Mouse (Mus musculus) limb, embryonic 14.5 days (tissue): ENCODE measurements around the gene Hist1h3d. TPM values are rescaled to one million over a fixed set of nuclear protein-coding genes. Genes with fewer than 3 reads are reported as not detected.
"Not testable (repeated sequence)": the region's sequence is repeated elsewhere in the genome, so short reads cannot be mapped to it uniquely, and the experiment has no call there.

Experiments used
- ATAC-seq: fragments of 200-750 bp; cut with Nextera tagmentation; 2 replicates; pipeline ENCODE4 v1.8.0; 2017; ENCODE audit warnings: low read depth, moderate number of reproducible peaks, moderate TSS enrichment; ENCODE audit not compliant: low FRiP score
- DNase-seq: peaks from one replicate; pipeline ENCODE4 v3.0.0-alpha.2; 2015; ENCODE audit warnings: low spot score
- H3K27ac ChIP-seq: fragments of 300-500 bp; sonication (generic); replicated peaks from 2 replicates; pipeline ENCODE4 v1.5.1; 2014; ENCODE audit warnings: low read depth, mild to moderate bottlenecking, low read length, moderate library complexity, mixed read lengths
- H3K27me3 ChIP-seq: fragments of 300-500 bp; sonication (generic); 2 replicates; pipeline ENCODE4 v1.6.1; 2014; ENCODE audit warnings: low read length, mixed read lengths; ENCODE audit not compliant: control insufficient read depth, insufficient read depth
- H3K36me3 ChIP-seq: fragments of 300-500 bp; sonication (generic); 2 replicates; pipeline ENCODE4 v1.6.1; 2014; ENCODE audit warnings: mild to moderate bottlenecking, low read length, moderate library complexity, mixed read lengths; ENCODE audit not compliant: control insufficient read depth, insufficient read depth
- H3K4me1 ChIP-seq: fragments of 300-500 bp; sonication (generic); 2 replicates; pipeline ENCODE4 v1.6.1; 2014; ENCODE audit warnings: antibody characterized with exemption, low read length, mixed read lengths; ENCODE audit not compliant: control insufficient read depth, insufficient read depth
- H3K4me2 ChIP-seq: fragments of 300-500 bp; sonication (generic); replicated peaks from 2 replicates; pipeline ENCODE4 v1.6.1; 2014; ENCODE audit warnings: low read depth, mild to moderate bottlenecking, low read length, moderate library complexity; ENCODE audit not compliant: severe bottlenecking
- H3K4me3 ChIP-seq: fragments of 300-500 bp; sonication (generic); replicated peaks from 2 replicates; pipeline ENCODE4 v1.5.1; 2014; ENCODE audit warnings: low read length
- H3K9ac ChIP-seq: fragments of 300-500 bp; sonication (generic); 2 replicates; pipeline ENCODE4 v1.6.1; 2014; ENCODE audit warnings: mild to moderate bottlenecking, low read depth, low read length, moderate library complexity; ENCODE audit not compliant: severe bottlenecking
- H3K9me3 ChIP-seq: fragments of 300-500 bp; sonication (generic); 2 replicates; pipeline ENCODE4 v1.6.1; 2016; ENCODE audit warnings: low read length; ENCODE audit not compliant: control insufficient read depth
- POLR2A ChIP-seq: fragments of 200-500 bp; IDR thresholded peaks from 2 replicates; pipeline ENCODE4 v1.8.0; 2012; ENCODE audit warnings: inconsistent platforms, mild to moderate bottlenecking, moderate library complexity, borderline replicate concordance; ENCODE audit not compliant: insufficient read depth, insufficient read length; ENCODE audit errors: extremely low read depth
- WGBS: fragments of 180-500 bp; shearing (Covaris S2); extraction: QIAGEN DNeasy Blood & Tissue Kit; methylation state at CpG from one replicate; pipeline ENCODE4 v1.1.7; 2014; 5-methylcytosine and 5-hydroxymethylcytosine counted together
- polyA plus RNA-seq, 2 experiments: library from polyadenylated mRNA; depleted of rRNA in 1 of 2; stranded (reverse) in 1 of 2; unstranded in 1 of 2; fragments of >200 nt; fragmentation: Nextera tagmentation in 1 of 2; extraction: Ambion mirVana in 1 of 2; gene quantifications; 2 replicates each; pipeline versions ENCODE4 v1.2.1 to v1.2.3; 2012 to 2014

Hist1h3d gene
- polyA plus RNA-seq, 2 experiments, result 6.8 to 30.0 TPM

GRCm38 (mm10) chr13:23538249-23538648 is 37.3 kb upstream of the Hist1h3d start:
- no peak for DNase-seq

GRCm38 (mm10) chr13:23539821-23540220 is 35.7 kb upstream of the Hist1h3d start:
- H3K36me3 ChIP-seq, H3K27ac ChIP-seq, H3K9me3 ChIP-seq, DNase-seq, ATAC-seq, H3K9ac ChIP-seq, H3K4me3 ChIP-seq, H3K27me3 ChIP-seq, H3K4me2 ChIP-seq, H3K4me1 ChIP-seq: not testable (repeated sequence)
- WGBS, result 67% methylated on average over 1 of the region's 1 CpGs

More at GRCm38 (mm10) chr13:23538249-23538648, 37.3 kb upstream of the Hist1h3d start:
- H3K27me3 ChIP-seq, result no peaks in the 10 kb centered on the region
- H3K9ac ChIP-seq, result no peak overlapping the region
- no peak overlapping the region for H3K4me2 ChIP-seq
- H3K36me3 ChIP-seq, result no peaks in the 10 kb centered on the region
- 51% methylated on average over 5 of the region's 5 CpGs for WGBS
- H3K4me3 ChIP-seq, result no peak overlapping the region
- ATAC-seq, result no peak
- H3K4me1 ChIP-seq, result peaks cover 11% of the 10 kb centered on the region
- H3K27ac ChIP-seq, result no peak overlapping the region
- no peak for TF ChIP-seq POLR2A
- no peaks in the 10 kb centered on the region for H3K9me3 ChIP-seq

GRCm38 (mm10) chr13:23541497-23541896 is 34.1 kb upstream of the Hist1h3d start:
- TF ChIP-seq POLR2A, result no peak
- DNase-seq (no peak), ATAC-seq (no peak)
- H3K27me3 ChIP-seq, result no peaks in the 10 kb centered on the region
- H3K4me3 ChIP-seq, result no peak overlapping the region
- WGBS, result 88% methylated on average over 3 of the region's 3 CpGs
- H3K9ac ChIP-seq, result no peak overlapping the region
- no peaks in the 10 kb centered on the region for H3K9me3 ChIP-seq
- no peaks in the 10 kb centered on the region for H3K36me3 ChIP-seq
- no peak overlapping the region for H3K4me2 ChIP-seq
- H3K27ac ChIP-seq, result no peak overlapping the region
- H3K4me1 ChIP-seq, result peaks cover 2% of the 10 kb centered on the region

GRCm38 (mm10) chr13:23542225-23542980 is 33.2 kb upstream of the Hist1h3d start:
- not testable (repeated sequence) for H3K36me3 ChIP-seq, H3K9me3 ChIP-seq, ATAC-seq, H3K27me3 ChIP-seq, DNase-seq, H3K4me1 ChIP-seq
- H3K27ac ChIP-seq, result peak overlapping the region; percentile 81
- H3K4me2 ChIP-seq, result peak overlapping the region; percentile 57
- peak overlapping the region; percentile 58 for H3K9ac ChIP-seq
- 18% methylated on average over 3 of the region's 3 CpGs for WGBS
- H3K4me3 ChIP-seq, result peak overlapping the region; percentile 41

- H3K4me1 ChIP-seq, H3K27me3 ChIP-seq, H3K36me3 ChIP-seq, H3K9me3 ChIP-seq: not testable (repeated sequence)
- ATAC-seq, result peak; percentile 92
- peak; percentile 96 for DNase-seq
- under 1% methylated on average over 21 of the region's 42 CpGs for WGBS
- Histone ChIP-seq H3K27ac (peak within 1 kb of the TSS; percentile 97), H3K4me2 (peak within 1 kb of the TSS; percentile 83), H3K9ac (peak within 1 kb of the TSS; percentile 58), H3K4me3 (peak within 1 kb of the TSS; percentile 41)
- peak; percentile 61; the same call in 1 of the 2 replicates for TF ChIP-seq POLR2A
Observed at GRCm38 (mm10) chr13:23542999-23543607, 32.5 kb upstream of the Hist1h3d start, which contains the start of gene Hist1h2bh. Hist1h2bh (minus strand) TSS chr13:23543392.
